Mouse (Mus musculus): ENCODE measurements at regions not wholly inside any gene's neighbourhood (a gene's known extent, or its start where the extent isn't known, plus 50 kb on each side); places are given as distances from the start of the nearest gene placed in this dataset.

DNA sequence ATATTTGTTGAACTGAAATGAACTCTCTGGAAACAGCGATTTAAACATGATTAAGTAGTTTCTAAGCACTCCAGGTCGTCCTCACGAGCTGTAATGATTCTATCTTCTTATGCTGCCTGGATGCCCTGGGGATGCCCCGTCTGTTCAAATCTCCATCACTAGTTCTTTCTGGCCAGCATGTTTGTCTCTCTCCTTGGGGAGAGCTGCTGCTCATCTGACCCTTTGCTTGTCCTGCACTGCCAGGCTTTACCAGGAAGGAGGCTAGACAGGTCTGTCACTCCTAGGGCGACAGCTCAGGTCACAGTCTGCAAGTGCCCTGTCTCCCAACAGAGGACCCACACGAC lies 155.1 kb downstream of the Irx2 start:
- no peak for TF ChIP-seq CTCF (IDR thresholded peaks at IDR 0.05; ENCODE audit: extremely low read depth, insufficient read depth, insufficient read length, insufficient replicate concordance)
- no peak for TF ChIP-seq POLR2A (IDR thresholded peaks at IDR 0.05; ENCODE audit: low read depth, low read length)
